Mouse (Mus musculus): Measurements from ENCODE around the gene Dnajb14.
A peak's percentile ranks its signal among the peaks of the same experiment; 100 is the strongest.
"Not testable (repeated sequence)": the region's sequence is repeated elsewhere in the genome, so short reads cannot be mapped to it uniquely, and the experiment has no call there.

Dnajb14 gene

GRCm38 (mm10) chr3:137918932-137919311, 51.4 kb downstream of the Dnajb14 start:
- peak; percentile 30 to 35 for DNase-seq

GRCm38 (mm10) chr3:137919398-137919797, 51.9 kb downstream of the Dnajb14 start:
- DNase-seq, result no peak

- DNase-seq, result no peak
Measured at GRCm38 (mm10) chr3:137920594-137920993, 53.1 kb downstream of the Dnajb14 start.

DNA sequence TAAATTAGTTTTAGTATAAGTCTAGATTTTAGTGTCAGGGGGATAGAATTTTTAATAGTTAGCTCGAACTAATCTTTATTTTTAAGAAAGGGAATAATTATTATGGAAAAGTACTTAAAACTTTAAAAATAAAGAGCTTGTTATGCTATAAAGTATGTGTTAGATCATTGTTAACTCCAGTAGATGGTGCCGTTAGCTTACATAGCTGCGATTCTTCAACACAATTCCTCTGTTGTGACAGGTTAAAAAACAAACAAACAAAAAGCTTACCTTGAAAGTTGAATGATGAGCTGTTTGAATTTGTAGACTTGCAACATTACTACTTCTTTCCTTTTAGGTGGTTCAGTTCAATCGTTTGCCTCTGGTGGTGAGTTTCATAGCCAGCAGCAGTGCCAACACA, 59.5 kb downstream of the Dnajb14 start:
- no peak for DNase-seq

DNA sequence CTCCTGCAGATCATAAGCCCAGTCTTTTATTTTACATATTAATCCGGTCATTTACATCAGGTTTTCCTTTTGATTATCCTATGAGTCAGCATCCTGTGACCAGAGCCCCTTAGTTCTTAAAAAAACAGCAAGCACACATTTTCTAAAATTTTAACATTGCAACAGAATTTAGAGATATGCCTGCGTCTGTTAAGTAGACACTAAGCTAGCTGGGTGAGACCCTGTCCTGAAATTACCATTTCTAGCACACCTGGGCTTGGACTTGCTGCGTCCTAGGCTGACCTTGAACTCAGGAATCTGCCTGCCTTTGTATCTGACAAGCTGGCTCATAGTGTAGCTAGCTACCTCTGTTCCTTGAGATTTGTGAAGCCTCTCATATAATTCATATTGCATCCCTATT, 62.5 kb downstream of the Dnajb14 start:
- DNase-seq, result no peak

DNA sequence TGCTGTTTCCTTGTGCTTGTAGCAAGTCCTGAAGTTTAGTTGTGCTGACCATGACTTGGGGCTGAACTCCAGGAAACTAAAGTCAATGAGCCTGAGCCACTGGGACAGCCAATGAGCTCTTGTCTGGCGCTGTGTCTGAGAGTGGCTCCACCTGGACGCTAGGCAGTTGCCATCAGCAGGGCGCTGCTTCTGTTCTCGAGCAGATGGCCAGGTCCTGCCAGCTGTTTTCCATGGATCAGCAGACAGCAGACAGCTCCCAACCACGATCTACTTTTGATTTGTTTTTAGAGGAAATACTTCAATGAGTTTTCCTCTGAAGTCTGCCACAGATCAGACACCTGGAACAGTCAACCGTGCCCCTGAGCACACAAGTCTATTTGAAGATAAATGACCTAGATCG, 65.3 kb downstream of the Dnajb14 start:
- DNase-seq, result no peak

GRCm38 (mm10) chr3:137933986-137934385, 66.5 kb downstream of the Dnajb14 start:
- DNase-seq, result no peak

- no peak for DNase-seq
Measured at GRCm38 (mm10) chr3:137935570-137936525, 68.4 kb downstream of the Dnajb14 start.

GRCm38 (mm10) chr3:137936541-137936940, 69.1 kb downstream of the Dnajb14 start:
- DNase-seq, result no peak

GRCm38 (mm10) chr3:137938608-137939007, 71.1 kb downstream of the Dnajb14 start:
- peak; percentile 68 to 77 for DNase-seq

- DNase-seq, result no peak
Measured at GRCm38 (mm10) chr3:137940757-137941156, 73.3 kb downstream of the Dnajb14 start.

- DNase-seq, result no peak
Measured at GRCm38 (mm10) chr3:137941555-137941954, 74.1 kb downstream of the Dnajb14 start.

- DNase-seq, result no peak
Measured at GRCm38 (mm10) chr3:137942098-137942622, 74.7 kb downstream of the Dnajb14 start.

DNA sequence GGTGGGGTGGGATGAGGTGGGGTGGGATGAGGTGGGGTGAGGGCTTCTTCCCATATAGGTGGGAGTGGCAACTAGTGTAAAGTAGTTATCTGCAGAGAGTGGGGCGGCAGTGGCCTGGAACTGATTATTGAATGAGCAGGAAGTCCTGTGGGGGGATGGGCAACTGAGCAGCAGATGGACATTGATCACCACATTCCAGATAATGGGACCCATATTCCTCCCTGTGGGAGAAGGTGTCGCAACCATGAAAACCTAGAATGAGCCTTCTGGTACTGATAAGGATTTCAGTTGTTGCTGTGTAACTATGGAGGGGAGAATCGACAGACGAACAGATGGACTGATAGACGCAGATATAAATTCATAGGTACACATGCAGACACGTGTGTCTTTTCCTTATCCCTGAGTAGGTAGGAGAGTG, 76.3 kb downstream of the Dnajb14 start:
- DNase-seq, result peak; percentile 45 to 63

GRCm38 (mm10) chr3:137946827-137947226, 79.4 kb downstream of the Dnajb14 start:
- DNase-seq, result no peak

DNA sequence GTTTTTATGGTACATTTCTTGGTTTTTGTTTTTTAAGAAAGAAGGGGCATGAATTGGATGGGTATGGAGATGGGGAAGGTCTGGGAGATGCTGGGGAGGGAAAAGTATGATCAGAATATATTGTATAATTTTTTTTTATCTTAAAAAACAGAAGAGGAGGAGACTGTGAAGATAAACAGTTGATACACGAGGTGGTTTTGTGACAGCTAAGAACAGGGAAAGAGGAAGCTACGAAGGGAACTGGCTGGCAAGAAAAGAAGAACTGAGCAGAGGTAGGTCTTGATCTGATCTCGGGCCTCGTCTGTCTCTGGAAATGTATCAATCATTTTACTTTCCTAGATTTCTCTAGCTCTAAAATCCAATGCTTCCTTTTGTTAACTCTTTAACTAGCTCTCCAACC, 80.0 kb downstream of the Dnajb14 start:
- DNase-seq, result no peak

DNA sequence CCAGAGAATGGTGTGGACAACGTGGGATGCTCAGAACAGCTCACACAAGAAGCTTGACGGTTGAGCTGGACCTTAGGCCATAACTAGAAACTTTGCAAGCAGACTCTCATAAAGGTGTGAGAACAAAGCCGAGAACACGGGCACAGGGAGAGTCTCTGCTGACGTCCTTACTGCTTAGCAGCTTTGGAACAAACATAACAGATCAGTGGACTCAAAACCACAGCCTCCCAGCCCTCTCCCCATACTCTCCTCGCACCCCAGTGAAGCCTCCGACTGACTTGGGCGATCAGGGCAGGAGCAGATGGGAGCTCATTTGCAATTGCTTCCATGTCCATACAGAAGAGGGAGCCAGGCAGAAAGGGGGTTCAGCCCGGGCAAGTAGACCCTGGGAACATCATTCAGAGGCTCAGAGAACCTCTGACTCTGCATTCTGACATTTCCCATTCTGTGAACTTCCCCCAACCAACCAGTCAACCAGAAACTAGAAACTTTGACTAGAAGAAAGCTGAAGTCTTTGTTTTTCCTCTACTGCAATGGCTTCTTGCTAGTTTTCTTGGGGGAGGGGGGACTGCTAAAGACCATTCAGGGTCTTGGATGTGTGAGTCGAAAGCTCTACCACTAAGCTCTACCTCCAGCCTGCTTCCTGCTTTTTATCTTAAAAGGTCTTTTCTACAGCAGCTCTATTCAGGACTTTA, 82.9 kb downstream of the Dnajb14 start:
- no peak for DNase-seq

- DNase-seq, result not testable (repeated sequence)
Measured at GRCm38 (mm10) chr3:137951302-137951701, 83.8 kb downstream of the Dnajb14 start.

- no peak for DNase-seq
Measured at GRCm38 (mm10) chr3:137951819-137952218, 84.3 kb downstream of the Dnajb14 start.

DNA sequence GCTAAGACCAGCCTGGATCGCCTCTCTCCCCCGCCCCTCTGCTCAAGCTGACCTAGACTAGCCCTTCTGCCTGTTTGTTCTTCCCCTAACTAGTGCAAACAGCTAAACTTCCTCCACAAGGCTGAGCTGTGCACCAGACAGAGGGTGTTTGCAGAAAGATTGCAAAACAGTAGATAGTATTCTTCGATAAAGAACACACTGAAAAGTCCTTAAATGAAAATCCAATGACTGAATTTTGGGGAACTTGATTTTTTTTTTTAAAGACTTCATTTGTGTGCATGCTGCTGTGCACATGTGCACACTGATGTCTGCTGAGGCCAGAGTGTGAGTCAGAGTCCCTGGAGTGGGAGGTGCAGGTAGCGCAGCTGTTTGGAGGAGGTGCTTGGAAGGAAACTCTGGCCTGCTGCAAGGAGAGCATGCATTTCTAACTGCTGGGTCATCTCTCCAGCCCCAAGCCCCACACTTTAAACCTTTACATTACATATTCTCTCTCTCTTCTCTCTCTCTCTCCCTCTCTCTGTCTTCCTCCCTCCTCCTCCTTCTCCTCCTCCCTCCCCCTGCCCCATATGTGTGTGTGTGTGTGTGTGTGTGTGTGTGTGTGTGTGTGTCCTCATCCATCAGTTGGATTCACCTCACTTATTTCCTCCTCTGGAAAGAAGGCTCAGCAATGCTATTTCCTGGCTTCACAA, 84.9 kb downstream of the Dnajb14 start:
- DNase-seq, result no peak

GRCm38 (mm10) chr3:137952914-137953880, 85.7 kb downstream of the Dnajb14 start:
- DNase-seq, result peak; percentile 24 to 42

Measured in cerebellum, postnatal 14 days (tissue).